Mouse (Mus musculus) intestine, embryonic 14.5 days (tissue): Measurements from ENCODE around the gene Lamc2. TPM values are rescaled to one million over a fixed set of nuclear protein-coding genes. Genes with fewer than 3 reads are reported as not detected.

Source experiments
- ATAC-seq: fragments of 200-750 bp; cut with Nextera tagmentation; replicated peaks from 2 replicates; pipeline ENCODE4 v1.8.0; 2017; ENCODE audit warnings: low read depth, moderate number of reproducible peaks, moderate TSS enrichment, moderate library complexity; ENCODE audit not compliant: low FRiP score, low TSS enrichment
- DNase-seq: peaks from one replicate; pipeline ENCODE4 v3.0.0-alpha.2; 2018; ENCODE audit warnings: low spot score
- H3K27ac ChIP-seq: fragments of 300-500 bp; sonication (generic); 2 replicates; pipeline ENCODE4 v1.5.1; 2014; ENCODE audit warnings: low read depth, mild to moderate bottlenecking, control low read depth
- H3K27me3 ChIP-seq: fragments of 300-500 bp; sonication (generic); replicated peaks from 2 replicates; pipeline ENCODE4 v1.6.1; 2014; ENCODE audit warnings: low read length, control low read depth; ENCODE audit not compliant: control insufficient read depth, insufficient read depth
- H3K36me3 ChIP-seq: fragments of 300-500 bp; sonication (generic); 2 replicates; pipeline ENCODE4 v1.6.1; 2014; ENCODE audit warnings: low read length, control low read depth; ENCODE audit not compliant: control insufficient read depth, insufficient read depth
- H3K4me1 ChIP-seq: fragments of 300-500 bp; sonication (generic); replicated peaks from 2 replicates; pipeline ENCODE4 v1.6.1; 2014; ENCODE audit warnings: low read length, control low read depth, mixed read lengths; ENCODE audit not compliant: control insufficient read depth, insufficient read depth
- H3K4me2 ChIP-seq: fragments of 300-500 bp; sonication (generic); 2 replicates; pipeline ENCODE4 v1.6.1; 2014; ENCODE audit warnings: low read length
- H3K4me3 ChIP-seq: fragments of 300-500 bp; sonication (generic); 2 replicates; pipeline ENCODE4 v1.5.1; 2014; ENCODE audit warnings: low read depth, low read length, control low read depth, mixed read lengths
- H3K9ac ChIP-seq: fragments of 300-500 bp; sonication (generic); 2 replicates; pipeline ENCODE4 v1.6.1; 2014; ENCODE audit warnings: mild to moderate bottlenecking, low read length
- H3K9me3 ChIP-seq: fragments of 300-500 bp; sonication (generic); 2 replicates; pipeline ENCODE4 v1.6.1; 2016; ENCODE audit warnings: low read length, control low read depth; ENCODE audit not compliant: control insufficient read depth
- WGBS: fragments of 180-500 bp; shearing (Covaris S2); extraction: QIAGEN DNeasy Blood & Tissue Kit; methylation state at CpG from one replicate; pipeline ENCODE4 v1.1.7; 2014; 5-methylcytosine and 5-hydroxymethylcytosine counted together
- polyA plus RNA-seq: library from polyadenylated mRNA; unstranded; fragments of >200 nt; fragmentation: Nextera tagmentation; extraction: Ambion mirVana; gene quantifications from 2 replicates; pipeline ENCODE4 v1.2.1, GENCODE M21; 2014

Gene Lamc2
- polyA plus RNA-seq, 1 experiment from 2014 or later = 9.2 TPM

DNA sequence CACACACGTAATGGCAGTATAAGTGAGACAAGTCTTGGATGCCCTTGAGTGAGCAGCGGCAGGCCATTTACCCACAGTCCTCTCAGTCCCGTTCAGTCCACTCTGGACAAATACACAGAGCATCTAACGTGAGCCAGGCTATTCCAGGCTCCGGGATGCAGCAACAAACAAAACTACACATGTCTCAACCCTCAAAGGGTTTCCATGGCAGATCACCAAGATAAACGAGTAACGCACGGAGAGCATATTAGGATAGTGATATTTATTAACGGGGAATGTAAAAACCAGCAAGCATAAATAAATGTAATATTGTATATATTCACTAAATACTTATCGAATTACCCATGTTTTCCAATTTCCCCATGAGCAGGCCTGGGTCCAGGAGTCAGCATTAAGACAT, 15.2 kb downstream of the Lamc2 start:
- DNase-seq = no peak
- Histone ChIP-seq H3K27ac (no peak overlapping the region), H3K4me2 (no peak overlapping the region), H3K9ac (no peak overlapping the region), H3K4me1 (peaks cover 18% of the 10 kb centered on the region), H3K27me3 (no peaks in the 10 kb centered on the region), H3K9me3 (no peaks in the 10 kb centered on the region), H3K36me3 (no peaks in the 10 kb centered on the region), H3K4me3 (no peak overlapping the region)
- no peak for ATAC-seq
- WGBS = 69% methylated on average over 10 of the region's 10 CpGs

DNA sequence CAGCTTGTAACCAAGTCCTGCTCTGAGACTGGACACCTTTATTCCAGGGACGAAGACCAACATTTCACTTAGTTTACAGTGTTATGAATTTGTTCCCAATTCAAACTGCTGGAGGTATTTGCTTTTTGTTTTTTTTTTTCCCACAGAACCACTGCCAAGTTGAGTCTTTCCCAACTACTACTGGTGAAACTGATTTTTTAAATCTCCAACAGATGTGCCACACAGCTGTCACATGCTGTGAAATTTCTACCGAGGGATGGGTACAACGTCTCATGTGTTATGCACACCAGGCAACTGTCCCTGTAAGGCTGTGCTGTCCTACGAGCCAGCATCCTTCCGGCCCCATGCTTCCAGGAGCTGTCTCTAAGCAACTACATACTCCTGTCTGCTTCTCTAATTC, 18.0 kb downstream of the Lamc2 start:
- H3K9ac ChIP-seq = no peak overlapping the region
- DNase-seq (no peak), ATAC-seq (no peak)
- no peaks in the 10 kb centered on the region for H3K9me3 ChIP-seq
- no peak overlapping the region for H3K4me3 ChIP-seq
- H3K36me3 ChIP-seq = no peaks in the 10 kb centered on the region
- no peak overlapping the region for H3K4me2 ChIP-seq
- no peaks in the 10 kb centered on the region for H3K27me3 ChIP-seq
- peaks cover 15% of the 10 kb centered on the region for H3K4me1 ChIP-seq
- no peak overlapping the region for H3K27ac ChIP-seq
- 85% methylated on average over 5 of the region's 5 CpGs for WGBS

DNA sequence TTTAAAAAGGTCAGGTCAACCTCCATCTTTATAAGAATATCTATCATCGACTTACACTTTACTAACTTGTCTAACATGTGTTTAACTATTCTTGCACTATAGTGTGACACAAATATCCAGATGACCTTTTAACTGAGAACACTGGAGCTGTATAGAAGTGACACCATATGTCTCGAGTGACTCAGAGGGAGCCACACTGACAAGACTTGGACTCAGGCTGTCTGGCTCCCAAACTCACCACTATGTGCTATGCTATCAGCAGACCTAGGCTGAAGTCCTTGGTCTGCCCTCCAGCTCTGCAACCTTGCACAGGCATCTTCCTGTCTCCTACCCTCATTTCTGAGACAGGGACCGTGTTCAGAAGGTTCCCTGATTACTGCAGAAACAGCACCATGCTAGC, 22.4 kb downstream of the Lamc2 start:
- Histone ChIP-seq H3K9me3 (no peaks in the 10 kb centered on the region), H3K9ac (no peak overlapping the region), H3K4me2 (no peak overlapping the region), H3K27ac (no peak overlapping the region), H3K4me3 (no peak overlapping the region), H3K4me1 (no peaks in the 10 kb centered on the region), H3K36me3 (no peaks in the 10 kb centered on the region), H3K27me3 (no peaks in the 10 kb centered on the region)
- ATAC-seq (no peak), DNase-seq (no peak)
- WGBS = 75% methylated on average over 3 of the region's 3 CpGs

DNA sequence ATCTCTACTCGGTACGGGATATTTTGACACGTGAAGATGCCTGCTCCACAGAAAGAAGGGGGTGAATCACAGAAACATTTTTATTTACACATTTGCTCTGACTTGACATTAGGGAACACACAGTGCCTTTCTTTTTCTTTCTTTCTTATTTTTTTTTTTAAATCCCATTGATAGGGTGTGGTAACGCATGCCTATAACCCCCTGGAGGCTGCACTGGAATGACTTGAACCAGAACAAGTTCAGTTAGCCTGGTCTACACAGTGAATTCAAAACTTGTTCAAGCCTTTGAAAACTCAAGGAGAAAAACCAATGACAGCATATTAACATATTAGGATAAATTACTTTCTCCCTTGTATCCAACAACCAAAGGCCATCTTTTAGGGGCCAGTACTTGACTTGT, 27.1 kb downstream of the Lamc2 start:
- Histone ChIP-seq H3K27me3 (no peaks in the 10 kb centered on the region), H3K27ac (no peak overlapping the region), H3K4me1 (0 out of 2 replicates have a peak, but pooled peaks cover 3% of the 10 kb centered on the region), H3K9ac (no peak overlapping the region), H3K36me3 (no peaks in the 10 kb centered on the region), H3K9me3 (no peaks in the 10 kb centered on the region), H3K4me3 (no peak overlapping the region), H3K4me2 (no peak overlapping the region)
- ATAC-seq (no peak), DNase-seq (no peak)
- 79% methylated on average over 4 of the region's 4 CpGs for WGBS

DNA sequence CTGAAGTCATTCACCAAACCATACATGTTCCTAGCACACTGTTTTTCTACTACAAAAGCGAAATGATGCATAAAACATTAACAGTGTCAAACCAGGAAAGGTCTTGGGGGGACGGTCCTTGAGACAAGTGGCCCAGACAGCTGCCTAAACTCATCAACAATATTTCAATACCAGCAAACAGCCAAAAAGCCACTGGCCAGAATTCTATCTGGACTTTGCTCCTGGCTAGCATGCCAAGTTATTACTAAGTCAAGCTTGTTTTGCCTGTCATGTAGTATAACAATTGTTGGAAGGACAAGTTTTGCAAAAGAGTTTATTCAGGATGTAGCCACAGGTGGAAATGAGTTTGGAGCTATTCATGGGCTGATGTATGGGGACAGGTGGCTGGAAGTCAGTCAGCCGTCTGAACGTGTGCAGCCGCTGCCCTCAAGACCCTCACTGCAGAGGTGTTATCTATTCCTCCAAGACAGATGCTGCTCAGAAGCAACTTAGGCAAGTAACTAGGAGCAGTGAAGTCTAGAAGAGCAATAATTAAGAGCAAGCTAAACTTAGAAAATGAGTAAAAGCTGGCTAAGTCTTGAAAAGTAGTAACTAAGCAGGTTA, 29.1 kb downstream of the Lamc2 start:
- H3K27ac ChIP-seq = no peak overlapping the region
- no peak overlapping the region for H3K4me2 ChIP-seq
- H3K9ac ChIP-seq = no peak overlapping the region
- no peaks in the 10 kb centered on the region for H3K36me3 ChIP-seq
- no peaks in the 10 kb centered on the region for H3K27me3 ChIP-seq
- DNase-seq = no peak
- H3K4me3 ChIP-seq = no peak overlapping the region
- 71% methylated on average over 5 of the region's 5 CpGs for WGBS
- ATAC-seq = no peak
- no peaks in the 10 kb centered on the region for H3K9me3 ChIP-seq
- peaks cover 6% of the 10 kb centered on the region; the same call in 1 of the 2 replicates for H3K4me1 ChIP-seq

DNA sequence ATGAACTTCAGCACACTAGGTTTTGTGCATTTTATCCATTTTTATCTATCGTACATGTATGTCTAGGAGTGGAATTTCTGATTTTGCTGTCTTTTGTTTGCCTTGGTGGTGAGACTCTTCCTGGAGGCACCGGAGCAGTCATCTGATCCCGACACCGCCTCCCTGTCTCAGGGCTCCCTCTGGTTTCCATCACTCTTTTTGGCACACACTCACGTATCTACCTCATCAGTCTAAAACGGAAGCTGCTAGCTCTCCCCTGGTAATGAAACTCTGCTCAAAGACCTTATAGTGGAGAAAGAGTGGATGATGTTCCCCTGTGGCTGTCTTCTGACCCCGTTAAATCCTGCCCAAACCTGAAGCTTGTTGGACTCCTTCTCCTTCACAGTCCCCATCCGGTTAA, 30.9 kb downstream of the Lamc2 start:
- Histone ChIP-seq H3K27me3 (no peaks in the 10 kb centered on the region), H3K9ac (no peak overlapping the region), H3K9me3 (no peaks in the 10 kb centered on the region), H3K4me1 (peaks cover 6% of the 10 kb centered on the region; the same call in 1 of the 2 replicates), H3K4me2 (no peak overlapping the region), H3K36me3 (no peaks in the 10 kb centered on the region), H3K27ac (no peak overlapping the region), H3K4me3 (no peak overlapping the region)
- WGBS = 54% methylated on average over 8 of the region's 8 CpGs
- no peak for DNase-seq
- ATAC-seq = no peak

DNA sequence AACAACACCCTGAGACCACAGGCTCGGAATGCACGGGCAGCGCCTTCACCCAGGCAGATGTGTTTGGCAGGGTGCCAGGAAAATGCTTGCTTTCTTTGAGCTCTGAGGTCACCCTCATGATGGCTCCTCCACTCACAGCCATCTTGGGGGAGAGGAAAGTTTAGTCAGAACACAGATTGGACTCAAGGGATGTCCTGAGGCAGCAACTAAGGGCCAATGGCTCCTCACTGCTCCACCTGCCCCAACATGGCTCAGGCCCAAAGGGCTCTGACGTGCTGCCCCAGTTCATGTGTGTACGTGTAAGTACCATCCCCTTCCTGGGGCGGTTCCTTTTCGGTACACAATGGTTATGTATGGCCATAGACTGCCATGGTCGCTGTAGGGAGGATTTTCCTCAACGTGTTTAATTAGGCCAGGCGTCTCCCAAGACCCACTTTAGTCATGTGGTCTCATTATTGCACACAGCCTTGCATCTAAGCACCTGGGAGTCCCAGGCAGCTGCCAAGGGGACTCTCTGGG, 32.6 kb downstream of the Lamc2 start:
- H3K4me3 ChIP-seq = no peak overlapping the region
- WGBS = 66% methylated on average over 10 of the region's 10 CpGs

DNA sequence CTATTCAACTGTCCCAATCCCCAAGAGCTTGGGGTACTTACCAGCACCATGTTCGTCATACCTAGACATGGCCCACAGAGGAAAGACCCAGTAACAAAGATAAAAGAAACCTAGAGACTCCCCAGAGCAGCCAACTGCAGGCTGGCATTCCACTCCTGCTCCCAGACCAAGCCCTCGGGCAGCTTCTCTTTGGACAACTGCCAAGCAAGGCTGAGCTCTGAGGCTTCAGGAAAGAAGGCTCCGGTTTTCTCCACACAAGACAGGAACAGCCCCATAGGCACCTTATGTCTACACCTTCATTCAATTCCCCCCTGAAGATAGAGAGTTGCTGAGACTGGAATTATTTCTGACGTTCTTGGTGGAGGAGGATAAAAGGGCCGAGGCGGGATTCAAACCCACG, 33.7 kb downstream of the Lamc2 start:
- H3K4me3 ChIP-seq = no peak overlapping the region
- no peaks in the 10 kb centered on the region for H3K36me3 ChIP-seq
- H3K4me2 ChIP-seq = no peak overlapping the region
- no peak overlapping the region for H3K27ac ChIP-seq
- H3K27me3 ChIP-seq = no peaks in the 10 kb centered on the region
- no peak for DNase-seq
- WGBS = 70% methylated on average over 7 of the region's 7 CpGs
- no peaks in the 10 kb centered on the region for H3K9me3 ChIP-seq
- no peak for ATAC-seq
- H3K4me1 ChIP-seq = peaks cover 6% of the 10 kb centered on the region; the same call in 1 of the 2 replicates
- no peak overlapping the region for H3K9ac ChIP-seq

More for the DNA sequence above, 32.6 kb downstream of the Lamc2 start:
- Histone ChIP-seq H3K9me3 (no peaks in the 10 kb centered on the region), H3K4me2 (no peak overlapping the region), H3K27ac (no peak overlapping the region), H3K36me3 (no peaks in the 10 kb centered on the region), H3K4me1 (peaks cover 6% of the 10 kb centered on the region; the same call in 1 of the 2 replicates), H3K27me3 (no peaks in the 10 kb centered on the region), H3K9ac (no peak overlapping the region)
- ATAC-seq = no peak
- DNase-seq = peak; percentile 56

DNA sequence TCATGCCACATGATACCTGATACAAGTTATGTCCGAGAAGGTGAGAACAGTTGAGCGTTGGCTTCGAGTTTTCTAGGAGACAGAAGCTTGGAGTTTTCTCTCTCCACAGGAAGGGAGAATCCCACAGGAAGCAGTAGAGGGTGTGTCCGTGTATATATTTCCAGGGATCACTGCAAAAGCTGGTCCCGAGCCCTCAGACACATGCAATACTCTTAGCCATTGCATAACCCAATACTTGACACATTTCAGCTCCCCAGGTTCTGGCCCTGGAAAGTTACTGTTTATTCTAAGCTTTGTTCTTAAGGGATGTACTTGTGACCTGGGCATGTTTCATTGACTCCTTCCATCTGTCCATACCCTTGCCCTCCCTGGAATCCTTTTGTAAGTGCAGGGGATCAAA, 40.5 kb downstream of the Lamc2 start:
- no peaks in the 10 kb centered on the region for H3K36me3 ChIP-seq
- H3K27me3 ChIP-seq = no peaks in the 10 kb centered on the region
- WGBS = 55% methylated on average over 5 of the region's 5 CpGs
- 0 out of 2 replicates have a peak, but pooled peaks cover 7% of the 10 kb centered on the region for H3K4me1 ChIP-seq
- DNase-seq (no peak), ATAC-seq (no peak)
- H3K4me3 ChIP-seq = no peak overlapping the region
- H3K9ac ChIP-seq = no peak overlapping the region
- no peak overlapping the region for H3K4me2 ChIP-seq
- no peaks in the 10 kb centered on the region for H3K9me3 ChIP-seq
- H3K27ac ChIP-seq = no peak overlapping the region
